Mouse (Mus musculus) large intestine, adult 2 months (tissue): ENCODE data around the gene Dmtf1. TPM values are rescaled to one million over a fixed set of nuclear protein-coding genes. Genes with fewer than 3 reads are reported as not detected.
"Not testable (repeated sequence)": the region's sequence is repeated elsewhere in the genome, so short reads cannot be mapped to it uniquely, and the experiment has no call there.

Experiments
- DNase-seq: peaks from one replicate; pipeline ENCODE4 v3.0.0-alpha.2; 2012; ENCODE audit warnings: low read depth, low spot score
- WGBS: fragments of 180-500 bp; shearing (Covaris S2); methylation state at CpG from one replicate; pipeline ENCODE4 v1.1.7; 2018; 5-methylcytosine and 5-hydroxymethylcytosine counted together
- polyA plus RNA-seq: library from polyadenylated mRNA; depleted of rRNA; stranded (reverse); fragments of >200 nt; gene quantifications from 2 replicates; pipeline ENCODE4 v1.2.3, GENCODE M21; 2012; rRNA removed

Dmtf1 gene
- 5.5 and 9.9 TPM in 2 replicates for polyA plus RNA-seq

- DNase-seq = peak; percentile 82
- under 1% methylated on average over 64 of the region's 64 CpGs for WGBS
These were observed at the start of gene Dmtf1 for GRCm38 (mm10) chr5:9161456-9162041. Gene Dmtf1, minus strand, starts transcription at chr5:9161776.

GRCm38 (mm10) chr5:9186467-9186866 lies 24.9 kb upstream of the Dmtf1 start:
- 33% methylated on average over 1 of the region's 1 CpGs for WGBS
- no peak for DNase-seq

- WGBS = 79% methylated on average over 2 of the region's 2 CpGs
- DNase-seq = no peak
These were observed 11.7 kb upstream of the Dmtf1 start for GRCm38 (mm10) chr5:9173295-9173694.

- DNase-seq = not testable (repeated sequence)
- 75% methylated on average over 5 of the region's 5 CpGs for WGBS
These were observed 7.9 kb upstream of the Dmtf1 start for GRCm38 (mm10) chr5:9169328-9170005.

- no peak for DNase-seq
These were observed 4.8 kb upstream of the Dmtf1 start for GRCm38 (mm10) chr5:9166366-9166765.

GRCm38 (mm10) chr5:9165151-9165550 lies 3.6 kb upstream of the Dmtf1 start:
- 87% methylated on average over 10 of the region's 10 CpGs for WGBS
- not testable (repeated sequence) for DNase-seq

More at GRCm38 (mm10) chr5:9166366-9166765, 4.8 kb upstream of the Dmtf1 start:
- WGBS = 61% methylated on average over 8 of the region's 8 CpGs

GRCm38 (mm10) chr5:9163411-9163810 lies 1.8 kb upstream of the Dmtf1 start:
- no peak for DNase-seq
- 96% methylated on average over 3 of the region's 3 CpGs for WGBS

- no peak for DNase-seq
- WGBS = 3% methylated on average over 7 of the region's 7 CpGs
These were observed 512 bp upstream of the Dmtf1 start for GRCm38 (mm10) chr5:9162088-9162487.

GRCm38 (mm10) chr5:9160831-9161455 lies 633 bp downstream of the Dmtf1 start:
- WGBS = under 1% methylated on average over 55 of the region's 55 CpGs
- DNase-seq = no peak

GRCm38 (mm10) chr5:9157336-9157735 lies 4.2 kb downstream of the Dmtf1 start:
- WGBS = 61% methylated on average over 1 of the region's 1 CpGs
- no peak for DNase-seq

GRCm38 (mm10) chr5:9156746-9157145 lies 4.8 kb downstream of the Dmtf1 start:
- no peak for DNase-seq

- no peak for DNase-seq
- WGBS = 70% methylated on average over 8 of the region's 8 CpGs
These were observed 12.2 kb downstream of the Dmtf1 start for GRCm38 (mm10) chr5:9149273-9149850.

GRCm38 (mm10) chr5:9142376-9142775 lies 19.2 kb downstream of the Dmtf1 start:
- 95% methylated on average over 6 of the region's 6 CpGs for WGBS
- DNase-seq = no peak

GRCm38 (mm10) chr5:9140724-9141123 lies 20.9 kb downstream of the Dmtf1 start:
- 94% methylated on average over 8 of the region's 8 CpGs for WGBS
- no peak for DNase-seq

- no peak for DNase-seq
- 57% methylated on average over 3 of the region's 3 CpGs for WGBS
These were observed 26.0 kb downstream of the Dmtf1 start for GRCm38 (mm10) chr5:9135588-9135987.

- no peak for DNase-seq
- 89% methylated on average over 7 of the region's 7 CpGs for WGBS
These were observed 29.8 kb downstream of the Dmtf1 start for GRCm38 (mm10) chr5:9131786-9132185.

- DNase-seq = no peak
- 82% methylated on average over 12 of the region's 12 CpGs for WGBS
These were observed 33.0 kb downstream of the Dmtf1 start for GRCm38 (mm10) chr5:9128566-9128965.

- 79% methylated on average over 2 of the region's 2 CpGs for WGBS
- DNase-seq = no peak
These were observed 37.4 kb downstream of the Dmtf1 start for GRCm38 (mm10) chr5:9124134-9124533.

- DNase-seq = no peak
- 58% methylated on average over 6 of the region's 6 CpGs for WGBS
These were observed 47.4 kb downstream of the Dmtf1 start for GRCm38 (mm10) chr5:9114162-9114561.

GRCm38 (mm10) chr5:9111759-9112158 lies 49.8 kb downstream of the Dmtf1 start:
- DNase-seq = no peak
- 7% methylated on average over 5 of the region's 5 CpGs for WGBS

GRCm38 (mm10) chr5:9111285-9111684 lies 50.3 kb downstream of the Dmtf1 start:
- whole genome bisulfite sequencing = 75% methylated on average over 2 of the region's 2 CpGs
- no peak for DNase-seq
